Mouse (Mus musculus) intestine, embryonic 15.5 days (tissue): Measurements from ENCODE around the gene Brf1. TPM values are rescaled to one million over a fixed set of nuclear protein-coding genes. Genes with fewer than 3 reads are reported as not detected.

ENCODE experiments used
- ATAC-seq: fragments of 200-750 bp; cut with Nextera tagmentation; 2 replicates; pipeline ENCODE4 v1.8.0; 2017; ENCODE audit warnings: moderate TSS enrichment, moderate library complexity
- H3K27ac ChIP-seq: fragments of 300-500 bp; sonication (generic); 2 replicates; pipeline ENCODE4 v1.5.1; 2015; ENCODE audit warnings: mild to moderate bottlenecking, inconsistent platforms
- H3K27me3 ChIP-seq: fragments of 300-500 bp; sonication (generic); replicated peaks from 2 replicates; pipeline ENCODE4 v1.6.1; 2015; ENCODE audit warnings: inconsistent platforms
- H3K36me3 ChIP-seq: fragments of 300-500 bp; sonication (generic); 2 replicates; pipeline ENCODE4 v1.6.1; 2015; ENCODE audit warnings: inconsistent platforms
- H3K4me1 ChIP-seq: fragments of 300-500 bp; sonication (generic); replicated peaks from 2 replicates; pipeline ENCODE4 v1.6.1; 2015; ENCODE audit warnings: inconsistent platforms
- H3K4me2 ChIP-seq: fragments of 300-500 bp; sonication (generic); replicated peaks from 2 replicates; pipeline ENCODE4 v1.6.1; 2015; ENCODE audit warnings: mild to moderate bottlenecking, inconsistent platforms
- H3K4me3 ChIP-seq: fragments of 300-500 bp; sonication (generic); replicated peaks from 2 replicates; pipeline ENCODE4 v1.5.1; 2015; ENCODE audit warnings: inconsistent platforms
- H3K9ac ChIP-seq: fragments of 300-500 bp; sonication (generic); 2 replicates; pipeline ENCODE4 v1.6.1; 2015; ENCODE audit warnings: inconsistent platforms
- H3K9me3 ChIP-seq: fragments of 300-500 bp; sonication (generic); 2 replicates; pipeline ENCODE4 v1.6.1; 2016; ENCODE audit warnings: inconsistent platforms
- WGBS: fragments of 180-500 bp; shearing (Covaris S2); methylation state at CpG from one replicate; pipeline ENCODE4 v1.1.7; 2015; 5-methylcytosine and 5-hydroxymethylcytosine counted together
- polyA plus RNA-seq: library from polyadenylated mRNA; unstranded; fragments of >200 nt; fragmentation: Nextera tagmentation; extraction: Ambion mirVana; gene quantifications from 2 replicates; pipeline ENCODE4 v1.2.1, GENCODE M21; 2015

The Brf1 gene
- polyA plus RNA-seq, 1 experiment from 2014 or later, result 45.8 TPM

DNA sequence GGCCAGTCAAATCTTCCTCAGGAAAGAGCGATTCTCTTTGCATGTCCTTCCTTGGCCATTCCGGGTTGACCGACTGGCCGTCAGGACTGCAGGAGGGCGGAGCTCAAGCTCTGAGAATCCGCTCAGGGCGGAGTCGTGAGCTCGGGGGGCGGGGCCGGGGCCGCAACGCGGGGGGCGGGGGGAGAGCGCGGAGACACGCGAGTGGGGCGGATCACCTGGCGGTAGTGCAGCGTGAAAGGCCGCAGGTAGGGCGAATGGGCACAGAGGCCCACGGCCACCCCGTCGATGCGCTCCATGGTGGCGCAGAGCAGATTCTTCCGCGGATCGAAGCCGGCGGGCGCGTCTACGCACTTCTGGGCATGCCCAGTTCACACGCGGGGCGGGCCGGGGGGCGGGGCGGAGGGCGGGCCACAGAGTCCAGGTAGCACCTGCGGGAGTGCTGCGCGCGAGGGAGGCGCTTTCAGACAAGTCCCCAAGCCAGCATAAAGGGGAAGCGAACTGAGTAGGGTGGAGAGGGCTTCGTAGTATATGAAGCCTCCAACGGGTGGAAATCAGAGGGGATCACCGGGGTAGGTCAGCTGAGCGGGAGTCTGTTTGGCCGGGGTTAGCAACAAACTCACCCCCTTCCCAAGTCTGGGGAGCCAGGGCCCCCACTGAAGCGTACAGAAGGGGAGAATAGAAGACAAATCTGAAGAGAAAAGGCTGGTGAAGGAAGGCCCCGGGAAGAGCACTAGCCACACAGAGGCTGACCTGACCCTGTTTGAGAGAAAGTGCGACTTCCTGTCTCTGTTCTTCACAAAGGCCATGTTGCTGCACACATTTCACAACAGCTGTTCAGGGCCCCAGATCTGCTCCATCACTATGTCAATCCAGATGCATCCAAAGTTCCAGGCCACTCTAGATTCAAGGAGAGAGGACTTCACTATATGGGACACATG is 58.5 kb downstream of the Brf1 start, which contains the start of gene Nudt14:
Gene Nudt14, minus strand, starts transcription at position 349 of the 938 bp plus-strand sequence.
- 1% methylated on average over 58 of the region's 58 CpGs for WGBS
- H3K9ac ChIP-seq, result peak within 1 kb of the TSS; percentile 82
- no peaks in the 10 kb centered on the region for H3K9me3 ChIP-seq
- ATAC-seq, result peak; percentile 93
- H3K4me2 ChIP-seq, result peak within 1 kb of the TSS; percentile 79
- no peaks in the 10 kb centered on the region for H3K36me3 ChIP-seq
- H3K27me3 ChIP-seq, result no peaks in the 10 kb centered on the region
- peak within 1 kb of the TSS; percentile 86 for H3K27ac ChIP-seq
- peaks cover 34% of the 10 kb centered on the region for H3K4me1 ChIP-seq
- H3K4me3 ChIP-seq, result peak within 1 kb of the TSS; percentile 79

- 44% methylated on average over 10 of the region's 10 CpGs for WGBS
- no peaks in the 10 kb centered on the region for H3K9me3 ChIP-seq
- H3K9ac ChIP-seq, result peak overlapping the region; percentile 82
- peak overlapping the region; percentile 79 for H3K4me2 ChIP-seq
- peaks cover 34% of the 10 kb centered on the region for H3K4me1 ChIP-seq
- no peaks in the 10 kb centered on the region for H3K36me3 ChIP-seq
- H3K27ac ChIP-seq, result peak overlapping the region; percentile 86; the same call in 1 of the 2 replicates
- ATAC-seq, result peak; percentile 14; the same call in 1 of the 2 replicates
- no peaks in the 10 kb centered on the region for H3K27me3 ChIP-seq
- peak overlapping the region; percentile 79 for H3K4me3 ChIP-seq
Measured at GRCm38 (mm10) chr12:112941156-112941775, 59.2 kb downstream of the Brf1 start.

DNA sequence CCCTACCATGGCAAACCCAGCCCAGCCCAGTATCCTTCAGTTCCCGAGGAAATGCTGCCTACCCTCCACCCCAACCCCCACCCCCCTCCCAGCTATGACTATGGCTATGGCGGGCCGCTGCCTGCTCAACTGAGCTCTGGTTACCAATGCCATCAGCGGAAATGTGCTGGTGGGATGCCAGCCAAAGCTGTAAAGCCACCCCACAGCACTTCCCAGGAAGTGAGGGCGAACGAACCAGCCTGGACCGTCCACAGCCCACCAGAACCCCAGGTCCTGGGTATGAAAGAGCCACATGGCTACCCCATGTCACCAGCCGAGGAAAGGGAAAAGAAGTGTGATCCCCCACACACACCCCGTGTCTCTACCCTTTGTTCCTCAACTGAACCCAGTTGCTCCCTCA is 59.8 kb downstream of the Brf1 start:
- no peak for ATAC-seq
- no peaks in the 10 kb centered on the region for H3K27me3 ChIP-seq
- WGBS, result 82% methylated on average over 9 of the region's 9 CpGs
- peak overlapping the region; percentile 82; the same call in 1 of the 2 replicates for H3K9ac ChIP-seq
- H3K27ac ChIP-seq, result no peak overlapping the region
- H3K4me2 ChIP-seq, result peak overlapping the region; percentile 79
- H3K4me1 ChIP-seq, result peaks cover 34% of the 10 kb centered on the region
- 0 out of 2 replicates have a peak overlapping the region, but pooled peaks have one; percentile 79 for H3K4me3 ChIP-seq
- H3K36me3 ChIP-seq, result no peaks in the 10 kb centered on the region
- no peaks in the 10 kb centered on the region for H3K9me3 ChIP-seq

DNA sequence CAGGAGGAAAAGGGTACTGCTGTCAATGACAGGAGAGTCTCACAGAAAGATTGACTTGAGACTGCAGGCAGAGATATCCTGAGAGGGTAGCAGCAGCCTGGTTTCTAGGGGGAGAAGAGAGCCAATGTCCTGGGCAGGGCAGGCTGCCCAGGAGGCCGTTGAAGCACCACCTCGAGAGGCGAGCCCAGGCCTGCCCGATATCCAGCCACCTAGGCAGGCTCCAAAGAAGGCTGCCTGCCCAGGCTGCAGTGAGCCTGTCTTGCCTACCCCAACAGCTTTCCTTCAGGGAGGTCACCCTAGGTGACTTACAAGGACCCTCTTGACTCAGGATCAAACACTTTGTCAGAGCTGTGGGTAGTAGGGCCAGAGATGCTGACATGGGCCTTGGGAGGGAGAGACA is 60.3 kb downstream of the Brf1 start:
- 91% methylated on average over 4 of the region's 4 CpGs for WGBS
- no peaks in the 10 kb centered on the region for H3K9me3 ChIP-seq
- no peak for ATAC-seq
- H3K4me2 ChIP-seq, result no peak overlapping the region
- no peak overlapping the region for H3K27ac ChIP-seq
- H3K27me3 ChIP-seq, result no peaks in the 10 kb centered on the region
- peaks cover 34% of the 10 kb centered on the region for H3K4me1 ChIP-seq
- no peaks in the 10 kb centered on the region for H3K36me3 ChIP-seq
- no peak overlapping the region for H3K9ac ChIP-seq
- H3K4me3 ChIP-seq, result no peak overlapping the region

- no peak overlapping the region; the same call in 1 of the 2 replicates for H3K4me2 ChIP-seq
- no peak overlapping the region for H3K27ac ChIP-seq
- ATAC-seq, result no peak
- H3K9me3 ChIP-seq, result no peaks in the 10 kb centered on the region
- H3K36me3 ChIP-seq, result no peaks in the 10 kb centered on the region
- WGBS, result 61% methylated on average over 10 of the region's 10 CpGs
- H3K27me3 ChIP-seq, result no peaks in the 10 kb centered on the region
- H3K9ac ChIP-seq, result no peak overlapping the region
- H3K4me1 ChIP-seq, result peaks cover 34% of the 10 kb centered on the region
- no peak overlapping the region for H3K4me3 ChIP-seq
Measured at GRCm38 (mm10) chr12:112938873-112939565, 61.5 kb downstream of the Brf1 start.

- Histone ChIP-seq H3K27me3 (no peaks in the 10 kb centered on the region), H3K4me3 (no peak overlapping the region), H3K27ac (no peak overlapping the region), H3K9ac (no peak overlapping the region), H3K4me1 (peaks cover 34% of the 10 kb centered on the region), H3K36me3 (no peaks in the 10 kb centered on the region), H3K4me2 (no peak overlapping the region), H3K9me3 (no peaks in the 10 kb centered on the region)
- 76% methylated on average over 10 of the region's 10 CpGs for WGBS
- ATAC-seq, result no peak
Measured at GRCm38 (mm10) chr12:112938366-112938765, 62.1 kb downstream of the Brf1 start.

GRCm38 (mm10) chr12:112937906-112938305 is 62.6 kb downstream of the Brf1 start:
- Histone ChIP-seq H3K27ac (no peak overlapping the region), H3K4me3 (no peak overlapping the region), H3K27me3 (no peaks in the 10 kb centered on the region), H3K36me3 (no peaks in the 10 kb centered on the region), H3K9me3 (no peaks in the 10 kb centered on the region), H3K4me1 (peaks cover 34% of the 10 kb centered on the region), H3K4me2 (no peak overlapping the region), H3K9ac (no peak overlapping the region)
- WGBS, result 41% methylated on average over 9 of the region's 9 CpGs
- no peak for ATAC-seq

DNA sequence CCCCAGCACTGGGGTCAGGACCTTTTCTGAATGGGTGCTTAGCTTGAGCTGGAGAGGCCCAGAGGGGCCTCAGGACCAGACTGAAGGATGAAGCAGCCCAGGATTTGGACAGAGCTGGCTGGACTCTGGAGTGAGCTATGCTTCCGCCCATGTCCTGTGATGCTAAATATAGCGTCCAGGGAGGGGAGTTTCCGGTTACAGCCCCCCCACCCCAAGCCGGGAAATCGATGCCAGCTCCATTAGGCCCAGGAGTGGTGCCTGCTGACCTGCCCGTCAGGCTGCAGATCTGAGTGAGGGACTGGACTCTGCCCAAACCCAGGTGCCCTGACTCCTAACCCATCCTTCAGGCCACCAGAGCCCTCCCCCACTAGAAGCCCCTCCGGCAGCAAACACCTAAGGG is 67.9 kb downstream of the Brf1 start:
- ATAC-seq, result no peak
- Histone ChIP-seq H3K27ac (no peak overlapping the region), H3K9me3 (no peaks in the 10 kb centered on the region), H3K27me3 (peaks cover 41% of the 10 kb centered on the region), H3K36me3 (no peaks in the 10 kb centered on the region), H3K4me1 (peaks cover 29% of the 10 kb centered on the region), H3K4me2 (no peak overlapping the region), H3K9ac (no peak overlapping the region), H3K4me3 (no peak overlapping the region)
- WGBS, result 52% methylated on average over 7 of the region's 7 CpGs

DNA sequence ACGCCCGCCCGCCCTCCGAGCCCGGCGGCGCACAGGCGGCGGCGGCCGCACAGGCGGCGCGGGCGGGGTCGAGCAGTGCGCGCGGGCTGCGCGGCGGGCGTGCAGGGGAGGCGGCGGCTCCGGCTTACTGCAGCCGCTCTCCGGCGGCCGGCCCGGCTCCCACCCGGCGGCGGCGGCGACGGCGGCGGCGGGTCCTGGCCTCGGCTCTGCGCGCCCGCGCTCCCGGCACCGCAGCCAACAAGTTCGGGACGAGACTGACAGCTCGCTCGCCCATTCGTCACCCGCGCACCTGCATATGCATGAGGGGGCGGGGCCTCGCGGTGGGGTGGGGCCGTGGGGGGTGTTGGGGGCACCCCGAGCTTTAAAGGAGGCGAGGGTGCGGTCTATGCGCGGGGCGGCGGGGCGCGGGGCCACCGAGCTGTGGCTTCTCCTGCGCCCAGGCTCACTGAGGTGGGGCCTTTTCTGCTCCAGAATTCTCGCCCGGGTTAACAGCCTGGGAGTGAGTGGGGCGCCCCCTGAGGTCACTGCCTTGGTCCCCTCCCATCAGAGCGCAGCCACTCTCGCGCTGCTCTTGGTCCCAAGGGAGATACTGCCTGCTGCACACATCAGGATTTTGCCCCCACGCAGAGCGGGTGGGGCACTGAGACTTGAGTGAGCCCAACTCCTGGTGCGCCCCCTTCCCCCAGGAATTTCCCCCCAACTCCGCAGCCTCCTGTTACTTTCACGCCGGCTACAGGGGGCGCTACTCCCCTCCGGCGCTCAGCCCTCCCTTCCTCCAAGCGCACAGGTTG is 70.7 kb downstream of the Brf1 start, which contains the start of gene Jag2:
Gene Jag2, minus strand, starts transcription at position 215 of the 791 bp plus-strand sequence.
- Histone ChIP-seq H3K27me3 (peaks cover 53% of the 10 kb centered on the region), H3K9ac (peak within 1 kb of the TSS; percentile 49), H3K9me3 (no peaks in the 10 kb centered on the region), H3K36me3 (no peaks in the 10 kb centered on the region), H3K4me2 (peak within 1 kb of the TSS; percentile 98), H3K4me3 (peak within 1 kb of the TSS; percentile 53), H3K4me1 (peaks cover 29% of the 10 kb centered on the region), H3K27ac (no peak within 1 kb of the TSS)
- WGBS, result under 1% methylated on average over 58 of the region's 85 CpGs
- peak; percentile 70 for ATAC-seq

DNA sequence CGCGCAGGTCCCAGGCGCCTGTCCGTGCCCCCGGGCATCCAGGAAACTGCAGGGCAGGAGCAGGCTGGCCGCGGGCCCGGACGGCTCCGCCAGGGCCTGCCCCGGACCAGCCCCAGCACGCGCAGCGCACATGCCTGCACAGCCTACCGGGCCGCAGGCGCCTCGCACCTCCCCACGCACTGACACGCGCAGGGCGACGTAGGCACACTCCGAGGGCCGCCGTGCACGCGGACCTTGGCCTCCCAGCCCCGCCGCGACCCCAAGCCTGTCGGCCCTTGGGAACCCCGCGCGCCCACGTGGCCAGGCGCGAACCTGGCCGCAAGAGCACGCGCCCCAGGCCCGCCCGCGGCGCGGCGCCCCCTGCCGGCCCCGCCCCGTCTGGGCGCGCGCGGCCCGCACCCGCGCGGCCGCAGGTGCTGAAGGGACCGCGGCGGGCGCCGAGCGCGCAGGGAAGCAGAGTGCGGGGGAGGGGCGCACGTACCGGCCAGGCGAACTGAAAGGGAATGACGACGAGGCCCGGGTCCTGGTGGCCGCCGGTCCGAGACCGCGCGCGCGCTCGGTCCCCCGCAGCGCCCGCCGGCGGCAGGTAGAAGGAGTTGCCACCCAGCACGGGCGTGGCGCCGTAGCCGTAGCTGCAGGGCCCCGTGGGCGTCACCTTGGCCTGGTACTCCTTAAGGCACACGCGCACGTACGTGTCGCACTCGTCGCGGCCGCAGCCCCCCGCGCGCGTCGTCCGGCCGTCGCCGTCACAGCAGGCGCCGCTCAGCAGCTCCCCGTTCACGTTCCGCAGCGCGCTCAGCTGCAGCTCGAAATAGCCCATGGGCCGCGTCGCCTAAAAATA is 71.9 kb downstream of the Brf1 start:
- peak; percentile 42 for ATAC-seq
- peak overlapping the region; percentile 98 for H3K4me2 ChIP-seq
- H3K27ac ChIP-seq, result no peak overlapping the region
- H3K9ac ChIP-seq, result peak overlapping the region; percentile 49
- H3K4me3 ChIP-seq, result peak overlapping the region; percentile 53
- H3K27me3 ChIP-seq, result peaks cover 53% of the 10 kb centered on the region
- peaks cover 34% of the 10 kb centered on the region for H3K4me1 ChIP-seq
- H3K36me3 ChIP-seq, result no peaks in the 10 kb centered on the region
- 2% methylated on average over 97 of the region's 124 CpGs for WGBS
- H3K9me3 ChIP-seq, result no peaks in the 10 kb centered on the region

GRCm38 (mm10) chr12:112927265-112927664 is 73.2 kb downstream of the Brf1 start:
- H3K4me2 ChIP-seq, result no peak overlapping the region
- H3K27me3 ChIP-seq, result peaks cover 53% of the 10 kb centered on the region
- H3K4me1 ChIP-seq, result peaks cover 29% of the 10 kb centered on the region
- WGBS, result 80% methylated on average over 14 of the region's 14 CpGs
- no peak overlapping the region for H3K4me3 ChIP-seq
- no peaks in the 10 kb centered on the region for H3K9me3 ChIP-seq
- H3K27ac ChIP-seq, result no peak overlapping the region
- H3K9ac ChIP-seq, result no peak overlapping the region
- no peaks in the 10 kb centered on the region for H3K36me3 ChIP-seq
- no peak for ATAC-seq
